In the genomic region with DNA sequence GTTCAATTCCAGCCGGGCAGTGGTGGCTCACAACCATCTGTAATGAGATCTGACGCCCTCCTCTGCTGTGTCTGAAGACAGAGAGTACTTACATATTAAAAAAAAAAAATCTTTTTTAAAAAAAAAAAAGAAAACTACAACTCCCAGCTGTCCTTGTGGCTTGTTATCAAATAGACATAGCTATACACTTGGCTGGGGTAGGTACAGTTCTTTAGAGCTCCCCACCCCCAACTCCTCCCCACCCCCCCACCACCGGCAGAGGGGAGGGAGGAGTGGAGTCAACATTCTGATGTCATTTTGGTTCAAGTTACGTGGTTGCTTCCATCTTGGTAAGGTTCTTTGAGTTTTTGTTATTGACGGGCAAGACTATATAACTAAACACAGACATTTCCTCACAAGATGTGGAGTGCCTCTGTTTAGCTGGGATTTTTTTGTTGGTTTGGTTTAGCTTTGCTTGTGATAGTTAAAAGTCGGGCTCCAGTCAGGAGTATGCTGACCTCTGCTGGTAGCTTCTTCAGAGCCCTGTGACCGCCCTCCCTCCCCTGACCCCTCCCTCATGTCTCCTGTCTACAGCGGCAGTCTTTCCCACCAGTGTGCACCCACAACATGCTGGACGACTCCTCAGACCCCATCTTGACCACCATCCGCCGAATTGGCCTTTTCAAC, we compare ENCODE assay signal across 8 mouse cellular contexts. TPM values are rescaled to one million over a fixed set of nuclear protein-coding genes. Genes with fewer than 3 reads are reported as not detected.
DNase-seq lines count a peak whose midpoint lies in the region; ATAC-seq and TF ChIP-seq lines count a peak whose summit lies in the region.

No protein-coding gene starts in this region.

- TF ChIP-seq POLR2A in kidney, adult 2 months (IDR thresholded peaks at IDR 0.05; ENCODE audit: low read depth, low read length), result no peak

- WGBS in kidney, adult 2 months, result 37% methylated on average over 11 of the region's 11 CpGs
- 31% methylated on average over 11 of the region's 11 CpGs for WGBS in heart, postnatal 0 days
- WGBS in lung, postnatal 0 days, result 40% methylated on average over 11 of the region's 11 CpGs

- H3K9ac ChIP-seq in heart, postnatal 0 days (replicated peaks; ENCODE audit: low read depth, low read length), result 0 out of 2 replicates have a peak overlapping the region, but pooled peaks have one; percentile 22
- H3K9ac ChIP-seq in lung, postnatal 0 days (replicated peaks; ENCODE audit: low read depth), result no peak overlapping the region

- no peaks in the 10 kb centered on the region for H3K27me3 ChIP-seq in kidney, adult 2 months (replicated peaks; ENCODE audit: control insufficient read depth, insufficient read depth, low read length)
- H3K27me3 ChIP-seq in heart, postnatal 0 days (ENCODE audit: control insufficient read depth, insufficient read depth, low read length), result no peaks in the 10 kb centered on the region
- no peaks in the 10 kb centered on the region for H3K27me3 ChIP-seq in lung, postnatal 0 days (replicated peaks; ENCODE audit: insufficient read depth, low read length)

- no peaks in the 10 kb centered on the region for H3K4me1 ChIP-seq in kidney, adult 2 months (ENCODE audit: control insufficient read depth, insufficient read depth, low read length)
- no peaks in the 10 kb centered on the region for H3K4me1 ChIP-seq in heart, postnatal 0 days (ENCODE audit: control insufficient read depth, insufficient read depth)
- H3K4me1 ChIP-seq in lung, postnatal 0 days (ENCODE audit: insufficient read depth, low read depth, low read length), result no peaks in the 10 kb centered on the region

- H3K4me2 ChIP-seq in heart, postnatal 0 days (ENCODE audit: low read depth, low read length), result no peak overlapping the region
- no peak overlapping the region for H3K4me2 ChIP-seq in lung, postnatal 0 days (replicated peaks; ENCODE audit: low read depth, low read length)

- H3K4me3 ChIP-seq in kidney, adult 2 months (ENCODE audit: insufficient read depth, low read depth, low read length), result no peak overlapping the region
- no peak overlapping the region for H3K4me3 ChIP-seq in heart, postnatal 0 days (ENCODE audit: low read depth, low read length)
- H3K4me3 ChIP-seq in lung, postnatal 0 days (ENCODE audit: low read depth, low read length), result no peak overlapping the region

- peak; percentile 59 for TF ChIP-seq CTCF in kidney, adult 2 months (conservative IDR thresholded peaks at IDR 0.05; ENCODE audit: insufficient read depth, insufficient read length, low read depth, low read length)
- peak; percentile 58 for TF ChIP-seq CTCF in heart, postnatal 0 days (IDR thresholded peaks at IDR 0.05; ENCODE audit: low read depth)
- TF ChIP-seq CTCF in lung, postnatal 0 days (IDR thresholded peaks at IDR 0.05), result peak; percentile 68

- ATAC-seq in heart, postnatal 0 days (ENCODE audit: insufficient read depth, low read depth), result peak; percentile 61
- peak; percentile 57 for ATAC-seq in lung, postnatal 0 days

- H3K36me3 ChIP-seq in kidney, adult 2 months (ENCODE audit: control insufficient read depth, insufficient read depth, low read length), result no peaks in the 10 kb centered on the region
- peaks cover 73% of the 10 kb centered on the region for H3K36me3 ChIP-seq in heart, postnatal 0 days (replicated peaks; ENCODE audit: control insufficient read depth, insufficient read depth, low read length)
- H3K36me3 ChIP-seq in lung, postnatal 0 days (ENCODE audit: insufficient read depth, low read length), result peaks cover 28% of the 10 kb centered on the region; the same call in 1 of the 2 replicates

- DNase-seq in kidney, adult 2 months, result no peak
- DNase-seq in kidney, adult 18-20 months, result no peak
- peak; percentile 60 for DNase-seq in NIH3T3 (ENCODE audit: low read depth)
- DNase-seq in heart, postnatal 0 days (ENCODE audit: low spot score), result peak; percentile 74
- peak; percentile 74 for DNase-seq in lung, postnatal 0 days (ENCODE audit: low spot score)
- DNase-seq in spleen, postnatal 14 days (ENCODE audit: low spot score in 2 of 2), result no peak
- no peak for DNase-seq in adrenal gland, postnatal 25 days
- DNase-seq in gastrocnemius, postnatal 4 days (ENCODE audit: low spot score in 2 of 2), result no peak

- no peak for TF ChIP-seq EP300 in heart, postnatal 0 days (IDR thresholded peaks at IDR 0.05; ENCODE audit: low read depth)
- TF ChIP-seq EP300 in lung, postnatal 0 days (IDR thresholded peaks at IDR 0.05), result no peak

- no peak overlapping the region for H3K27ac ChIP-seq in kidney, adult 2 months (ENCODE audit: insufficient read depth, low read depth, low read length)
- no peak overlapping the region for H3K27ac ChIP-seq in heart, postnatal 0 days (ENCODE audit: low read depth)
- no peak overlapping the region for H3K27ac ChIP-seq in lung, postnatal 0 days (ENCODE audit: low read length)

- H3K9me3 ChIP-seq in heart, postnatal 0 days (replicated peaks; ENCODE audit: control insufficient read depth, low read length), result no peaks in the 10 kb centered on the region
- H3K9me3 ChIP-seq in lung, postnatal 0 days (ENCODE audit: low read length), result no peaks in the 10 kb centered on the region

RNA-seq across cellular contexts. Expression of a gene that starts 9.6 kb away (rescaled TPM):
- 36.3 and 42.7 TPM in 2 replicates for polyA plus RNA-seq in kidney, adult 2 months (2012; rRNA removed)
- total RNA-seq in heart, postnatal 0 days (2014; rRNA removed; ENCODE audit: low replicate concordance), result 76.9 and 106 TPM in 2 replicates
- polyA plus RNA-seq in heart, postnatal 0 days (2015; fragmentation: Nextera tagmentation; extraction: Ambion mirVana), result 31.0 and 34.2 TPM in 2 replicates
- polyA plus RNA-seq in lung, postnatal 0 days (2015; fragmentation: Nextera tagmentation; extraction: Ambion mirVana), result 59.9 and 63.5 TPM in 2 replicates
- 50.7 and 51.6 TPM in 2 replicates for total RNA-seq in adrenal gland, postnatal 25 days (2021)
- total RNA-seq in gastrocnemius, postnatal 4 days (2021), result 10 to 100 TPM; 41.4 to 41.8 TPM

RNA-seq across cellular contexts. Expression of a gene that starts 12.2 kb away (rescaled TPM):
- polyA plus RNA-seq in kidney, adult 2 months (2012; rRNA removed), result 6,932 and 8,155 TPM in 2 replicates
- 1,107 and 1,211 TPM in 2 replicates for total RNA-seq in heart, postnatal 0 days (2014; rRNA removed; ENCODE audit: low replicate concordance)
- 2,163 and 2,221 TPM in 2 replicates for polyA plus RNA-seq in heart, postnatal 0 days (2015; fragmentation: Nextera tagmentation; extraction: Ambion mirVana)
- polyA plus RNA-seq in lung, postnatal 0 days (2015; fragmentation: Nextera tagmentation; extraction: Ambion mirVana), result 5,808 and 6,026 TPM in 2 replicates
- 786 and 951 TPM in 2 replicates for total RNA-seq in adrenal gland, postnatal 25 days (2021)
- total RNA-seq in gastrocnemius, postnatal 4 days (2021), result 100 to 1,000 TPM; 339 to 373 TPM

RNA-seq across cellular contexts. Expression of a gene that starts 12.8 kb away (rescaled TPM):
- 57.4 and 61.2 TPM in 2 replicates for polyA plus RNA-seq in kidney, adult 2 months (2012; rRNA removed)
- total RNA-seq in heart, postnatal 0 days (2014; rRNA removed; ENCODE audit: low replicate concordance), result 109 and 123 TPM in 2 replicates
- polyA plus RNA-seq in heart, postnatal 0 days (2015; fragmentation: Nextera tagmentation; extraction: Ambion mirVana), result 68.3 and 70.4 TPM in 2 replicates
- polyA plus RNA-seq in lung, postnatal 0 days (2015; fragmentation: Nextera tagmentation; extraction: Ambion mirVana), result 19.2 and 19.6 TPM in 2 replicates
- total RNA-seq in adrenal gland, postnatal 25 days (2021), result 39.4 and 44.2 TPM in 2 replicates
- 100 to 1,000 TPM; 114 to 133 TPM for total RNA-seq in gastrocnemius, postnatal 4 days (2021)

RNA-seq across cellular contexts. Expression of a gene that starts 19.2 kb away (rescaled TPM):
- polyA plus RNA-seq in kidney, adult 2 months (2012; rRNA removed), result 104 and 112 TPM in 2 replicates
- total RNA-seq in heart, postnatal 0 days (2014; rRNA removed; ENCODE audit: low replicate concordance), result 48.1 and 88.1 TPM in 2 replicates
- polyA plus RNA-seq in heart, postnatal 0 days (2015; fragmentation: Nextera tagmentation; extraction: Ambion mirVana), result 99.2 and 101 TPM in 2 replicates
- polyA plus RNA-seq in lung, postnatal 0 days (2015; fragmentation: Nextera tagmentation; extraction: Ambion mirVana), result 144 and 155 TPM in 2 replicates
- total RNA-seq in adrenal gland, postnatal 25 days (2021), result 61.4 and 68.8 TPM in 2 replicates
- 10 to 100 TPM; 39.3 to 43.8 TPM for total RNA-seq in gastrocnemius, postnatal 4 days (2021)

RNA-seq across cellular contexts. Expression of a gene that starts 26.8 kb away (rescaled TPM):
- not detected in 2 replicates for polyA plus RNA-seq in kidney, adult 2 months (2012; rRNA removed)
- total RNA-seq in heart, postnatal 0 days (2014; rRNA removed; ENCODE audit: low replicate concordance), result 0.27 TPM in 1 of 2 replicates, not detected in the other
- not detected in 2 replicates for polyA plus RNA-seq in heart, postnatal 0 days (2015; fragmentation: Nextera tagmentation; extraction: Ambion mirVana)
- polyA plus RNA-seq in lung, postnatal 0 days (2015; fragmentation: Nextera tagmentation; extraction: Ambion mirVana), result 4.5 and 4.7 TPM in 2 replicates
- not detected in 2 replicates for total RNA-seq in adrenal gland, postnatal 25 days (2021)
- not detected for total RNA-seq in gastrocnemius, postnatal 4 days (2021)

Comparison
In these comparisons a context has a peak if more than half of its experiments do, and no peak if none do; other contexts are left out.
1. DNase-seq: peak in NIH3T3 (single experiment), heart, postnatal 0 days (single experiment) and lung, postnatal 0 days (single experiment); none in kidney, adult 2 months (single experiment), kidney, adult 18-20 months (single experiment), spleen, postnatal 14 days (0 of 2), adrenal gland, postnatal 25 days (single experiment) and gastrocnemius, postnatal 4 days (0 of 2).
2. Peak in every context shown above with its lines, with median percentiles within 50 percentile points of each other: CTCF ChIP-seq.